Mouse (Mus musculus) MEL (cell line): ENCODE measurements around the gene Tnrc18. TPM values are rescaled to one million over a fixed set of nuclear protein-coding genes. Genes with fewer than 3 reads are reported as not detected.

ENCODE experiments used
- DNase-seq: peaks from one replicate; pipeline ENCODE4 v3.0.0; 2011; ENCODE audit warnings: low read depth, low spot score
- H3K27ac ChIP-seq: 2 replicates; pipeline ENCODE4 v1.5.1; 2012; ENCODE audit warnings: low read depth, mild to moderate bottlenecking, control low read depth, low read length, moderate library complexity; ENCODE audit not compliant: control insufficient read depth
- H3K27me3 ChIP-seq, 2 experiments: fragments of 150-350 bp in 1 of 2; sonication (generic) in 1 of 2; 2 replicates each; pipeline ENCODE4 v1.6.1; 2012; ENCODE audit warnings: low read length in 2 of 2, mild to moderate bottlenecking in 2 of 2, improper control_type of control experiment in 1 of 2, moderate library complexity in 1 of 2; ENCODE audit not compliant: insufficient read depth in 2 of 2, control insufficient read depth in 1 of 2
- H3K36me3 ChIP-seq, 2 experiments: 2 replicates each; pipeline ENCODE4 v1.6.1; 2012 to 2014; ENCODE audit warnings: low read length in 2 of 2, improper control_type of control experiment in 1 of 2, inconsistent platforms in 1 of 2, mild to moderate bottlenecking in 1 of 2; ENCODE audit not compliant: insufficient read depth in 2 of 2, control insufficient read depth in 1 of 2
- H3K4me1 ChIP-seq, 2 experiments: fragments of 150-350 bp in 1 of 2; sonication (generic) in 1 of 2; 2 replicates each; pipeline ENCODE4 v1.6.1; 2012; ENCODE audit warnings: low read length in 2 of 2, improper control_type of control experiment in 1 of 2, mild to moderate bottlenecking in 1 of 2; ENCODE audit not compliant: insufficient read depth in 2 of 2, control insufficient read depth in 1 of 2
- H3K4me3 ChIP-seq, 2 experiments: fragments of 150-350 bp in 1 of 2; sonication (generic) in 1 of 2; 2 replicates each; pipeline ENCODE4 v1.5.1; 2012; ENCODE audit warnings: low read depth in 2 of 2, low read length in 2 of 2, mild to moderate bottlenecking in 2 of 2, moderate library complexity in 2 of 2, control low read depth in 1 of 2, improper control_type of control experiment in 1 of 2; ENCODE audit not compliant: control insufficient read depth in 1 of 2, insufficient read depth in 1 of 2
- H3K79me2 ChIP-seq: 2 replicates; pipeline ENCODE4 v1.6.1; 2012; ENCODE audit warnings: mild to moderate bottlenecking, low read length, moderate library complexity; ENCODE audit not compliant: control insufficient read depth, poor library complexity, insufficient read depth
- H3K9ac ChIP-seq: 2 replicates; pipeline ENCODE4 v1.6.1; 2012; ENCODE audit warnings: low read depth, mild to moderate bottlenecking, control low read depth, low read length, moderate library complexity; ENCODE audit not compliant: control insufficient read depth, poor library complexity, severe bottlenecking
- H3K9me3 ChIP-seq: fragments of 150-350 bp; sonication (generic); replicated peaks from 2 replicates; pipeline ENCODE4 v1.6.1; 2012; ENCODE audit warnings: mild to moderate bottlenecking, low read length, improper control_type of control experiment, moderate library complexity; ENCODE audit not compliant: insufficient read depth
- CHD1 ChIP-seq: IDR thresholded peaks from 2 replicates; pipeline ENCODE4 v1.6.1; 2012; ENCODE audit warnings: low read depth, mild to moderate bottlenecking, inconsistent platforms, low read length, improper control_type of control experiment
- CHD2 ChIP-seq: IDR thresholded peaks from 2 replicates; pipeline ENCODE4 v1.6.1; 2011; ENCODE audit warnings: low read length, improper control_type of control experiment
- E2F4 ChIP-seq: IDR thresholded peaks from 2 replicates; pipeline ENCODE4 v1.6.1; 2011; ENCODE audit warnings: low read depth, low read length, improper control_type of control experiment, borderline replicate concordance
- ELF1 ChIP-seq: IDR thresholded peaks from 2 replicates; pipeline ENCODE4 v1.6.1; 2014; ENCODE audit warnings: low read depth, mild to moderate bottlenecking, inconsistent platforms, low read length, improper control_type of control experiment, moderate library complexity
- ETS1 ChIP-seq: IDR thresholded peaks from 2 replicates; pipeline ENCODE4 v1.6.1; 2012; ENCODE audit warnings: low read depth, mild to moderate bottlenecking, inconsistent platforms, low read length, improper control_type of control experiment, moderate library complexity
- HCFC1 ChIP-seq: IDR thresholded peaks from 2 replicates; pipeline ENCODE4 v1.6.1; 2012; ENCODE audit warnings: low read depth, mild to moderate bottlenecking, inconsistent platforms, low read length, improper control_type of control experiment, moderate library complexity
- JUND ChIP-seq: IDR thresholded peaks from 2 replicates; pipeline ENCODE4 v1.6.1; 2011; ENCODE audit warnings: low read depth, mild to moderate bottlenecking, improper control_type of control experiment, low read length
- KAT2A ChIP-seq: conservative IDR thresholded peaks from 2 replicates; pipeline ENCODE4 v1.6.1; 2012; ENCODE audit warnings: low read depth, low read length, improper control_type of control experiment, inconsistent platforms
- MAFK ChIP-seq: IDR thresholded peaks from 2 replicates; pipeline ENCODE4 v1.6.1; 2011; ENCODE audit warnings: low read depth, mild to moderate bottlenecking, low read length, improper control_type of control experiment, borderline replicate concordance
- MAX ChIP-seq: IDR thresholded peaks from 2 replicates; pipeline ENCODE4 v1.6.1; 2011; ENCODE audit warnings: low read length, improper control_type of control experiment
- MAZ ChIP-seq: IDR thresholded peaks from 2 replicates; pipeline ENCODE4 v1.6.1; 2012; ENCODE audit warnings: low read depth, mild to moderate bottlenecking, inconsistent platforms, low read length, improper control_type of control experiment
- MYB ChIP-seq: IDR thresholded peaks from 2 replicates; pipeline ENCODE4 v1.6.1; 2011; ENCODE audit warnings: mild to moderate bottlenecking, low read depth, low read length, improper control_type of control experiment
- NELFE ChIP-seq: IDR thresholded peaks from 2 replicates; pipeline ENCODE4 v1.6.1; 2011; ENCODE audit warnings: low read depth, low read length, improper control_type of control experiment
- NRF1 ChIP-seq: IDR thresholded peaks from 2 replicates; pipeline ENCODE4 v1.6.1; 2014; ENCODE audit warnings: low read depth, mild to moderate bottlenecking, inconsistent platforms, low read length, improper control_type of control experiment, moderate library complexity; ENCODE audit not compliant: poor library complexity, insufficient read depth, severe bottlenecking
- POLR2A ChIP-seq, 2 experiments: IDR thresholded peaks; 2 replicates each; pipeline ENCODE4 v1.6.1; 2011 to 2012; ENCODE audit warnings: low read length in 2 of 2, mild to moderate bottlenecking in 2 of 2, control low read depth in 1 of 2, improper control_type of control experiment in 1 of 2, low read depth in 1 of 2, moderate library complexity in 1 of 2; ENCODE audit not compliant: control insufficient read depth in 1 of 2, insufficient read depth in 1 of 2, poor library complexity in 1 of 2
- RCOR1 ChIP-seq: IDR thresholded peaks from 2 replicates; pipeline ENCODE4 v1.6.1; 2012; ENCODE audit warnings: low read depth, mild to moderate bottlenecking, inconsistent platforms, low read length, improper control_type of control experiment
- SIN3A ChIP-seq: IDR thresholded peaks from 2 replicates; pipeline ENCODE4 v1.6.1; 2012; ENCODE audit warnings: low read length, improper control_type of control experiment, inconsistent platforms
- SMC3 ChIP-seq: IDR thresholded peaks from 2 replicates; pipeline ENCODE4 v1.6.1; 2011; ENCODE audit warnings: low read depth, low read length, improper control_type of control experiment
- TAL1 ChIP-seq: IDR thresholded peaks from 2 replicates; pipeline ENCODE4 v1.6.1; 2012; ENCODE audit warnings: mild to moderate bottlenecking, inconsistent platforms, low read length, moderate library complexity, mixed read lengths
- TCF12 ChIP-seq: IDR thresholded peaks from 2 replicates; pipeline ENCODE4 v1.6.1; 2014; ENCODE audit warnings: low read depth, mild to moderate bottlenecking, inconsistent platforms, low read length, improper control_type of control experiment, moderate library complexity
- ZKSCAN1 ChIP-seq: IDR thresholded peaks from 2 replicates; pipeline ENCODE4 v1.6.1; 2012; ENCODE audit warnings: low read depth, mild to moderate bottlenecking, inconsistent platforms, low read length, improper control_type of control experiment, moderate library complexity
- ZMIZ1 ChIP-seq: IDR thresholded peaks from 2 replicates; pipeline ENCODE4 v1.6.1; 2012; ENCODE audit warnings: low read depth, mild to moderate bottlenecking, inconsistent platforms, low read length, improper control_type of control experiment, moderate library complexity
- polyA plus RNA-seq, 2 experiments: library from polyadenylated mRNA; stranded (reverse) in 1 of 2; unstranded in 1 of 2; fragments of >175 nt in 1 of 2; fragments of >200 nt in 1 of 2; gene quantifications; 2 replicates each; pipeline versions ENCODE4 v1.2.1 to v1.2.4; 2012; ENCODE audit warnings: low replicate concordance in 2 of 2, low read depth in 1 of 2; ENCODE audit not compliant: insufficient read length in 2 of 2, insufficient read depth in 1 of 2, missing spikeins in 1 of 2
- total RNA-seq: library from RNA; depleted of rRNA; stranded (reverse); fragments of 300-350 nt; gene quantifications from 2 replicates; pipeline ENCODE4 v1.2.3, GENCODE M21; 2012

The Tnrc18 gene
- total and polyA plus RNA-seq, 3 experiments: 0.31 to 3.4 TPM; not detected in 1

GRCm38 (mm10) chr5:142799259-142799658 lies 18.2 kb downstream of the Tnrc18 start:
- Histone ChIP-seq H3K9me3 (no peaks in the 10 kb centered on the region), H3K27ac (no peak overlapping the region), H3K9ac (no peak overlapping the region), H3K4me3 (0 out of 4 replicates have a peak overlapping the region, but pooled peaks of 1 of the 2 experiments have one; percentile 29), H3K27me3 (no peaks in the 10 kb centered on the region), H3K36me3 (peaks cover 0 to 11% of the 10 kb centered on the region in 2 experiments; a peak in 2 of 4 replicates), H3K4me1 (peaks cover 8 to 31% of the 10 kb centered on the region in 2 experiments; a peak in 3 of 4 replicates), H3K79me2 (no peaks in the 10 kb centered on the region)
- DNase-seq: no peak
- TF ChIP-seq SIN3A (no peak), MAFK (no peak), SMC3 (no peak), TCF12 (no peak), NRF1 (no peak), ELF1 (no peak), ZKSCAN1 (no peak), MAZ (no peak), NELFE (no peak), HCFC1 (no peak), POLR2A (IDR thresholded peaks at IDR 0.05; ENCODE audit: control insufficient read depth in 1 of 2, insufficient read depth in 1 of 2, low read depth in 1 of 2, low read length in 2 of 2, poor library complexity in 1 of 2) (no peak), KAT2A (no peak), TAL1 (no peak), JUND (no peak), CHD2 (no peak)

DNA sequence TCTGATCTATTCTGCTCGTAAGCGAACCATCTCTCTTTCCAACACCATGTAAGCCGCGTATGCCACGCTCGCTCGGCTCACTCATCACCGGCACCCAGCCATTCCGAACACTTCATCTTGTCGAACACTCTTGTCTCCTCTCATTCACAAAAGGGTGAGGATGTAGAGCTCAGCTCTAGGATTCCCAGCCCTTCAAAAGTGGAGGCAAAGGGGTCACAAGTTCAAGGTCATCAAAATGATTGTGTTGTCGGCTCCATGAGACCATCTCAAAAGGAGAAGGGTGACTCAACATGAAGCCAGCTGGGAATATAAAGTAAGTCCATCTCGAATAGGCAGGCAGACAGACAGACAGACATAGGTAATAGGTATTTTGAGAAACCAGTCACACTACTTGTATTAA lies 19.3 kb downstream of the Tnrc18 start:
- H3K4me1 ChIP-seq: peaks cover 8 to 31% of the 10 kb centered on the region in 2 experiments; a peak in 3 of 4 replicates
- no peak overlapping the region for H3K4me3 ChIP-seq
- TF ChIP-seq SMC3: no peak
- no peak for TF ChIP-seq HCFC1
- TF ChIP-seq E2F4: no peak
- TF ChIP-seq KAT2A: no peak
- no peak for TF ChIP-seq CHD2
- TF ChIP-seq ETS1: no peak
- no peak for TF ChIP-seq ZMIZ1
- no peak for TF ChIP-seq CHD1
- no peak for TF ChIP-seq JUND
- no peak for TF ChIP-seq MAX
- TF ChIP-seq MYB: no peak
- no peak for TF ChIP-seq ZKSCAN1
- no peak for TF ChIP-seq NELFE
- TF ChIP-seq RCOR1: no peak
- no peak for TF ChIP-seq POLR2A (IDR thresholded peaks at IDR 0.05; ENCODE audit: control insufficient read depth in 1 of 2, insufficient read depth in 1 of 2, low read depth in 1 of 2, low read length in 2 of 2, poor library complexity in 1 of 2)
- no peak for TF ChIP-seq ELF1
- H3K9ac ChIP-seq: no peak overlapping the region
- H3K27me3 ChIP-seq: no peaks in the 10 kb centered on the region
- no peak overlapping the region for H3K27ac ChIP-seq
- peaks cover 0 to 11% of the 10 kb centered on the region in 2 experiments; a peak in 2 of 4 replicates for H3K36me3 ChIP-seq
- no peaks in the 10 kb centered on the region for H3K9me3 ChIP-seq
- no peaks in the 10 kb centered on the region for H3K79me2 ChIP-seq
- DNase-seq: no peak
